Mouse (Mus musculus): ENCODE data around the gene Tecpr1.
A peak's percentile ranks its signal among the peaks of the same experiment; 100 is the strongest.

Gene Tecpr1

GRCm38 (mm10) chr5:144169275-144169975 is 54.0 kb downstream of the Tecpr1 start:
- DNase-seq (ENCODE audit: low read depth, low spot score) = no peak

GRCm38 (mm10) chr5:144165756-144166155 is 57.7 kb downstream of the Tecpr1 start:
- peak; percentile 53 for DNase-seq (ENCODE audit: low read depth, low spot score)

- peak; percentile 51 for DNase-seq (ENCODE audit: low read depth, low spot score)
These were observed 60.5 kb downstream of the Tecpr1 start for GRCm38 (mm10) chr5:144162813-144163517.

GRCm38 (mm10) chr5:144162080-144162812 is 61.2 kb downstream of the Tecpr1 start:
- DNase-seq (ENCODE audit: low read depth, low spot score) = peak; percentile 26

GRCm38 (mm10) chr5:144159137-144159536 is 64.3 kb downstream of the Tecpr1 start:
- DNase-seq (ENCODE audit: low read depth, low spot score) = no peak

GRCm38 (mm10) chr5:144158604-144159003 is 64.8 kb downstream of the Tecpr1 start:
- no peak for DNase-seq (ENCODE audit: low read depth, low spot score)

GRCm38 (mm10) chr5:144154528-144154927 is 68.9 kb downstream of the Tecpr1 start:
- DNase-seq (ENCODE audit: low read depth, low spot score) = peak; percentile 88

GRCm38 (mm10) chr5:144151270-144151669 is 72.1 kb downstream of the Tecpr1 start:
- DNase-seq (ENCODE audit: low read depth, low spot score) = no peak

GRCm38 (mm10) chr5:144149530-144149929 is 73.9 kb downstream of the Tecpr1 start:
- no peak for DNase-seq (ENCODE audit: low read depth, low spot score)

GRCm38 (mm10) chr5:144146898-144147297 is 76.5 kb downstream of the Tecpr1 start:
- DNase-seq (ENCODE audit: low read depth, low spot score) = no peak
